Mouse (Mus musculus): ENCODE results near the gene Car5a. TPM values are rescaled to one million over a fixed set of nuclear protein-coding genes. Genes with fewer than 3 reads are reported as not detected.

The Car5a gene
- total RNA-seq, 4 experiments from 2014 or later, result not detected

DNA sequence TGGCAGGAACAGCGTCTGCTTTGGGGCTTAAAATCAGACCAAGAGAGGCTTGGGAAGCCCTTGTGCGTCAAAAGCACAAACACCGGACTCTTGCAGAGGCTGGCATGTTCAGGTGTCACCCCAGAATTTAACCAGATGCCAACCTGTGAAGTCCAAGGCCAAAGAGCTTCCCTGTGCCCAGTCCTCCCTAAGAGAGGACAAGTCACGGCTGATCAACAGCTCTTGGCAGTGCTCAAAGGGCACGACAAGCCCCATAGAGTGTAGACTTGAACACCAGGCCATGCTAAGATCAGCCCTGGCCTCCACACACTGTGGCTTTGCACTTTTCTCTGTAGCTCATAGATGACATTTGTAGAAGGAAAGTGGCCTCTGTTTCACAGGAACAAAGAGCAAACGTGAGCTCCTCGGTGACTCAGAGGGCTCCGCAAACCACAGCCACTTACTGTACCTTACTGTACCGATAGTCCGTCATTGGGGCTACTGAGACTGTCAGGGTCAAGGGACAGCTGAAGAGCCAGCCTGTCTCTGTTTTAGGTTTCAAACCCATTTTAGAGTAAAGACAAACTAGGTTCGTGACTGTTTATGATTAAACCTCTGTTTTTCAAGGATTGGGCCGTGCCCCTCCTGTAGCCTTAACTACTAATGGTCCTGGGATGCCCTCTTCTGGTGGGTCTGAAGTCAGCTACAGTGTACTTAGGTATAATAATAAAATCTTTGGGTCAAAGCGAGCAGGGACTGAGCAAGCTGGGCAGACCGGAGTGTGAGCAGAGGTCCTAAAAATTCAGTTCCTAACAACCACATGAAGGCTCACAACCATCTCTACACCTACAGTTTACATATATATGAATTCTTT is 11.8 kb downstream of the Car5a start:
- DNase-seq, result no peak

DNA sequence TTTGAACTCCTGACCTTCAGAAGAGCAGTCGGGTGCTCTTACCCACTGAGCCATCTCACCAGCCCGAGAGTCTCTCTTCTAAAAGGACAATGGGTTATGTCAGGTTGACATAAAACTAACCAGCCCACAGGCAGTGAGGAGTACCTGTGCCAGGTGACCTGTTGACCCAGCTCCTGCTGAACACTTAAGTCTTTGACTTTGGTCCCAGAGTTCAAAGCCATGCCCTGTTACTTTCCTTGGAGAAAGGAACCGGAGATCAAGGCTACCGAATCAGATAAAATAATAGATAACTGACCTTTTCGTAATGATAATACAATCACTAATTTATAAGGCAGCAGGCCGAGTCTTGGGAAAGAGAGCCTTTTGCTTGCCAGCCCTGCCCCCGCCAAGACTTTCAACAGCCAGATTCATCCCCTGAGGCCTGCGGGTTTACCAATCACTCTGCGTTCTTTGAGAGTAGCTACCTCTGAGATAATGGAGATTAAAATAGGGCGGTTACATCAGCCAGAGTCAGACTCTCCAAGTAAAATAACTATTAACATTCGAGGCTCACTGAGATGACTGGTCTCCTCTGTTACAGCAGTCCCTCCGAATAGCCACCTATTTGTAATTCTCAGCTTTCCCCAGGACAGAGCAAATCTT is 12.6 kb downstream of the Car5a start:
- no peak for DNase-seq

DNA sequence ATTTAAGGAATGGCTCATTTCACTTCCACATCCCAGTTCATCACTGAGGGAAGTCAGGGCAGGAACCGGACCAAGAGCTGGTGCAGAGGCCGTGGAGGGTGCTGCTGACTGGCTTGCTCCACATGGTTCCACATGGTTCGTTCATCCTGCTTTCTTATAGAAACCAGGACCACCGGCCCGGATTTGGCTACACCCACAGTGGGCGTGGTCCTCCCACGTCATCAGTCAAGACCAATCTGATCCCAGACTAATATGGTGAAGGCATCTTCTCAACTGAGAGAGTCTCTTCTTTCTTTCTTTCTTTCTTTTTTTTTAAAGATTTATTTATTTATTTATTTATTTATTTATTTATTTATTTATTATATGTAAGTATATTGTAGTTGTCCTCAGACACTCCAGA is 13.1 kb downstream of the Car5a start:
- DNase-seq, result no peak

DNA sequence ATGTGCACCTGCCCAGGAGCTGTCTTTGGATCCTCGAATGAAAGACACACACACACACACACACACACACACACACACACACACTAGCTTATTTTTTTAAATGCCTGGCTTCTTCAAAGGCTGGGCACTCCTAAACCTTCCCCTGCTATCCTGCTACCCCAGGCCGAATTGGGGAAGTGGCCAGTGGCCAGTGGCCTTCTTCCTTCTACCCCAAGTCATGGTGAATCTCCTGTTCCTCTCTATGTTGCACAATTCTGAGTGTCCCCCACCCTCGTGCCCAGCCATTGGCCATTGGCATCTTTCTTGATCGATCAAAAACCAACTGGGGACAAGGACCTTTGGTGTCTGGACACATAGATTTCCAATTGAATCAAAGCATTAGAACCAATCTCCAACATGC is 14.7 kb downstream of the Car5a start:
- DNase-seq, result no peak

DNA sequence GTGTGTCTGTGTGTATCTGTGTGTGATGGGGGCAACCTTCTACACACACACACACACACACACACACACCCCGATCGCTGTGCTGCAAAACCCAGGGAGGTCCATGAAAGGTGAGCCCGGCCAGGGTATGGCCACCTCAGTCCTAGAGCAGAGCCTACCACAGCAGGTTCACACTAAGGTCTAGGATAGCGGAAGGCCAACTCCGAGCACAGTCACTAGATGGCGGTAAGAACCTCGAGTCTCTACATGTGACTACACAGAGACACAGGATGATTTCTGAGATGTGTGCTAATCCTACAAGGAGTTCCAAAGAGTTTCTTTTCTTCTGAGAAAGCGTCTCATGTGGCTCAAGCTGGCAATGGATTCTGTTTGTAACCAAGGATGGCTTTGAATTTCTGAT is 17.4 kb downstream of the Car5a start:
- DNase-seq, result peak; percentile 36

DNA sequence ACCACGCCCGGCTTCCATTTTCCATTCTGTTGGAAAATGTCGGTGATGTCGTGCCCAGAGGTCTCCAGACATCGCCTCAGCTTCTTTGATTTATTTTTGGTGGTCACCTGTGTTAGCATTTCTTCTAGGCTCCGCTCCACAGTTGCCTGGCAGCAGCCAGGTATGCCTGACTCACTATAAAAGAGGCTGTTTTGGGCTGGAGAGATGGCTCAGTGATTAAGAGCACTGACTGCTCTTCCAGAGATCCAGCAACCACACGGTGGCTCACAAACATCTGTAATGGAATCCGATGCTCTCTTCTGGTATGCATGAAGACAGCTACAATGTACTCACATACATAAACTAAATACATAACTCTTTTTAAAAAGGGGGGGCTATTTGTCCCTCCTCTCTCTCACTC is 18.4 kb downstream of the Car5a start:
- no peak for DNase-seq

DNA sequence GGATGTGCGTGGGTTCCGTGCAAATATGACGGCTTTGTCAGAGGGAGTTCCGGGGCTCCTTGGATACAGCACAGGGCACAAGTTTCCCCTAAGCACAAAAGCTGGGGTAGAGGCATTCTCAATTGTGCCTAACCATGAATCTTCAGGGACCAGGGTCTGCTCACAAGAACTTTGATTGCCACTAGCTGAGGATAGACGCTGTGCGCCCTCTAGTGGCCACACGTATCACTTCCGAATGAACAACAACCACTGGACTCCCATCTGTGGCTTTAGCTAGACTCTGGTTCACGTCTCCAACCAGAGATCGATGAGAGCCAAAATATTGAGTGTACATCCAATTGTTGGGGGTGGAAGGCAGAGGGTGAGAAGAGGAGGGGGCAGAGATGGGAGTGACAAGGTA is 19.1 kb downstream of the Car5a start:
- DNase-seq, result peak; percentile 62

DNA sequence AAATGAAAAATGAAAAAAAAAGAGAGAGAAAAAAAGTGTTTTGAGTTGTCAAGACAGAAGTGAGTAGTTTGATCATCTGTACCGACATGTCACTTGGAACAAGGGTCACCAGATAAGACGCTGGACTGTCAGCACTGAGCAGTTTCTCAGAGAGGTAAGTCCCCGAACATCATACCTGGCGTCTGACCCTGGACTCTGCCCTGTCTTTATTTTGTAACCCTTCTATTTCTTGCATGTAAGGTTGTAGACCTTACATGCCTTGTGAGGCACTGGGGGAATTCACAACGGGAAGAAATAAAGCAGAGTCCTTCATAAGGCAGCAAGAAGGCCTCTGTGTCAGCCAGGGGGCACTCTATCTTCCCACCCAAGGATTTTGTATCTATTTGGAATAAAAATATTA is 20.0 kb downstream of the Car5a start:
- DNase-seq, result no peak

DNA sequence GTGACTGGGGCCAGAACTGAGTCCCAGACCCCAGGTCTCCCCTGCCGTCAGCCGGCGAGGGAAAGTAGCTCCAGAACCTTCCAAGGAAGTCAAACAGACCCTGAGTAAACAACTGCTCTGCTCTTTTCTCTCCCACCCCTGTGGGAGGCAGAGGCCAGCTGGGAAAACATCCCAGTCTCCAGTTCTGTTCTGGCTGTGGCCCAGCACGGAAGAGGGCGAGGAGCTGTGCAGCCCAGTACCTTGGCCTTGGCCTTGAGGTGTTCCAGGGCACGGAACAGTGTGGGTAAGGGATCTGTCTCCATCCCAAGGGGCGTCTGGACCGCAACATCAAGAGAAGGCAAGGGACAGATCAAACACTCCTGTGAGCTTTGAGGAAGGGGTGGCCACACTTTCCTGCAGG is 22.6 kb downstream of the Car5a start:
- no peak for DNase-seq

DNA sequence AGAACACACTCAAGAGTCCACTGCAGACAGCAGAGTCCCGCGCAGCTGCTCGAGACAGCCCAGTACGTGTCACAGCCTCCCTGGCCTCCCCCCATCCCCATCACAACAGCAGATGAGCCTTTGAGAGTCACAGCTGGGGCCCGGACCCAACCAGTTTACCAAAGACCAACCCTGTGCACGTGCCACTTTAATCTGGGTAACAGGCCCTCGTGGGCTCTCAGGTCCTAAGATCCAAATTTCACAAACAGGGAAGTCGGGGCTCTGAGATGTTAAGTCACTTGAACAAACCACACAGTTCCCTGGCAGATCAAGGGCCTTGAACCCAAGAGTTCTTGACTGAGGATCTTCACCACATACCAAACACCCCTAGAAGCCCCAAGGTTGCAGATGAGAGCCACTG is 23.1 kb downstream of the Car5a start:
- no peak for DNase-seq

DNA sequence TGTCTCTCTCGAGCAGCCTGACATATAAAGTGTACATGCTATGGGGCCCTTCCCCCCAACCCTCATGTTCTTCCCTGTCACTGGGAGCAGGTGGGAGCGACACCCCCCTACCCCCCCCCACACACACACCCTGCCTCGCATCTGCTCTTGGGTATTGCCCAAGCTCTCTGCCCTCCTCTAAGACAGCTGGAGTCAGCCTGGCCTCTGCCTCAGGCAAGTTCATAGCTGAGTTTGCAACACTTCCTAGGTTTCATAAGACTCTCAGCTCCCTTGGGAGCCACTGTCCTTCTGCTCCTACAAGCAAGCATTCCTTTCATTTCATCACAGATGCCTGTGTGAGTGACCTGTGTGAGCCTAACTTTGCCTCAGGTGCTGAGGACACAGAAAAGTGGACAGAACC is 25.0 kb downstream of the Car5a start:
- peak; percentile 45 for DNase-seq

DNA sequence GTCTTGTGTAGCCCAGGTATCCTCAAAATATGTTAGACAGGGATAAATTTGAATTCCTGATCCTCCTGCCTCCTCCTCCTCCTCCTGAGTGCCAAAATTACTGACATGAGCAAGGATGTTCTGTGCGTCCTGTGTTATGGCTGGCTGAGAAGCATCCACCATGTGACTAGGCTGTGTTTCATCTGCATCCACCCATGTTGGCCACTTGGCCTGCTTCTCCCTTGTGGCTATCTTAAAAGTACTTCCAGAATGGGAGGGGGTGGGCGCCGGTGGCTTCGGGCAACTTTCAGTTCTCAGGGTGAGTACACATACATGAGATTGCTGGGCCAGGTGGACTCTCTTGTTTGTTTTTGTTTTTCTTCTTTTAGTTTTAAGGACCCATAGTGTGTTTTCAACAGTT is 25.5 kb downstream of the Car5a start:
- no peak for DNase-seq

DNA sequence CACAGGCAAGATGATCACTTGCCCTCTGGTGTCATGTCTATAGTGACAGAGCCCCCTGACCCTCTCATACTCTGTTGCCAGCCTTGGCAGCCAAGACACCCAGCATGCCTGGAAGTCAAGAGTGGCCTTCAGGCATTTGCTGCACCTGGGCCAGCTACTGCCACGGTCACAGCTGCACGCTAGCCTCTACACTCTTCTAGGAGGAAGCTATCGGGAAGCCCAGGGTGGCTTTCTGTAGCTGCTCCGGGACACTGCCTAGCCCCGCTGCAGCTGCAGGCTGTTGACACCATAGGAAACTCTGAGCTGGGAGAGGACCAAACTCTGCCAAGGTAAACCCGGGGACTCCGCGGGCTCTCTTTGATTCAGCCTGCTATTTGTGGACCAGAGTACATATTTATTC is 31.3 kb downstream of the Car5a start:
- no peak for DNase-seq

DNA sequence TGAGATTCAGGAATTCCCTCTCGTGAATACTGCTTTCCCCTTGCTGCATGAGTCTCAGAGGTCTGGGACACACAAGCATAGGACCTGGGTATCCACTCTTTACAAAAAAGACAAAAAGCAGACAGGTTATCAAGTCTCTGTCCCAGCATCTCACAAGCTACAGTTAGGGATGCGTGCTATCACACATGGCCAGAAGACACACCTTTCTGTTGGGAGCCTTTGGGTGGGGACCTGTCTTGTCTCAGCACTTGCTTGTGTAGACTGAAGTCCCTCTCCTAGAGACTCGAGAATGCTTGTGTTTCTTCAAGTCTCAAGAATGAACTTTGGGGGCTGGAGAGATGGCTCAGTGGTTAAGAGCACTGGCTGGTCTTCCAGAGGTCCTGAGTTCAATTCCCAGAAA is 31.9 kb downstream of the Car5a start:
- no peak for DNase-seq

DNA sequence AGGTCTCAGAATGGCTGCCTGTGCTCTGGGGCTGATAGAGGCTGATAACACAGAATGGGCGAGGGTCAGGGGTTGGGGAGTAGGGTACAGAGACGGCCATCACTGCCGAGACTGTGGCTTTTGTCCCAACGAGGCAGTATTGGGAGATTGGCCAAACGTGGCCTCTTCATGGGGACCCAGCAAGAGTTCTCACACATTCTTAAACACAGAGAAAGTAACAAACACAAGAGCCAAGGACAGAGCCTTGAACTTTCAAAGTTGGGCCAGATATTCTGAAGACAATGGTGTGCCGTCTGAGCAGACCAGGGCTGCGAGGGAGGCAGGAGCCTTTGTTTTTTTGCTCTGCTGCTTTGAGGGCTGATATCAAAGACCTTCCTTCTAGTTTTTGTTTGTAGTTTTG is 32.7 kb downstream of the Car5a start:
- no peak for DNase-seq

DNA sequence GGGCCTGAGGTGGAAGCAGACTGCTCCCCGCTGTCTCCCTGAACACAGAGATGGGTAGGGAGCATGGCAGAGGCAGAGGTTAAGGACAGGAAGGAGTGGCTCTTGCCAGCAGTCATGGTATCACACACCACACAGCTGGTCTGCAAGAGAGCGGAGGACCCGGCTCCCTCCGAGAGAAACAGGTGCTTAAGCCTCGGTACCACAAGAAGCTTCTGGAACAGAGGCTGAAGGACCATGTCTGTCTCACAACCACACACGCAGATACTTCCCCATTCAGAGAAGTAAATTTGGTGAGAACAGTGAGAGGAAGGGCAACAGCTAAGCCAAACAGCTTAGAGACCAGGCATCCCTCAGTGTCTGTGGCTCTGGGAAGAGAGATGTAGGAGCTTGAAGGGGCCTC is 33.3 kb downstream of the Car5a start:
- DNase-seq, result no peak

DNA sequence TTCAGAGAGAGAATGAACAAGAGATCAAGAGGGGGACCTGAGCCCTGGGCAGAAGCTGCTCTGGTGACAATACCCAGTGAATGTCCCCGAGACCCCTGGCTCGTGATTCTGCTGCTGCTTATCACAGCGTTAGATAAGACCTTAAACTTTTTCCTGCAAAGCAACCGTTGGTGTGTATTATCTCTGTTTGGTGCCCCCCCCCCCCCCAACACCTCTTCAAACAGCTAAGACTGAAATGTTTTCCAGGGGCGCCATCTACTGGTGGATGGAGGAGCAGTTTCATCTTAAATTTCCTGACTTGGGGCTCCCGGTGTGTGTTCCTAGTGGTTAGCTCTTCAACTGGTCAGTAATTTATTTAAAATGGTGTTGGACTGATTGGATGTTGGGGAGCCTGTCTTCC is 35.0 kb downstream of the Car5a start:
- DNase-seq, result peak; percentile 61

DNA sequence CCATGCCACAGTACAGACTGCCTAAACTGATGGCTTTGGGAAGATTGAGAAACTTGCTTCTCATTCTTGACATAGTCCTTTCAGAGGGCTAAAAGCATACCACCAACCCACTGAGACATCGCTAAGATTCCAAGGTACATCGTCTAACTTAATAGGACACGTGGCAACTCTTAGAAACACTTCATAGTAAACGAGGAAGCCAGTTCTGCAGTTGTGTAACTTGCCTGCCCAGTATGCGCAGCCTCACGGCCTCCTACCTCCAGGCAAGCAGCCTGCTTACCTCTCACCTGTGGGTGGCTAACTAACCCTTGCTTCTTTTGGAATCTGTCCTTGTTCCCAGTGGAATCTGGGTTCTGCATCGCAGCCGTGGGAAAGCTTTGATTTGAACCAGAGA is 35.6 kb downstream of the Car5a start:
- no peak for DNase-seq

DNA sequence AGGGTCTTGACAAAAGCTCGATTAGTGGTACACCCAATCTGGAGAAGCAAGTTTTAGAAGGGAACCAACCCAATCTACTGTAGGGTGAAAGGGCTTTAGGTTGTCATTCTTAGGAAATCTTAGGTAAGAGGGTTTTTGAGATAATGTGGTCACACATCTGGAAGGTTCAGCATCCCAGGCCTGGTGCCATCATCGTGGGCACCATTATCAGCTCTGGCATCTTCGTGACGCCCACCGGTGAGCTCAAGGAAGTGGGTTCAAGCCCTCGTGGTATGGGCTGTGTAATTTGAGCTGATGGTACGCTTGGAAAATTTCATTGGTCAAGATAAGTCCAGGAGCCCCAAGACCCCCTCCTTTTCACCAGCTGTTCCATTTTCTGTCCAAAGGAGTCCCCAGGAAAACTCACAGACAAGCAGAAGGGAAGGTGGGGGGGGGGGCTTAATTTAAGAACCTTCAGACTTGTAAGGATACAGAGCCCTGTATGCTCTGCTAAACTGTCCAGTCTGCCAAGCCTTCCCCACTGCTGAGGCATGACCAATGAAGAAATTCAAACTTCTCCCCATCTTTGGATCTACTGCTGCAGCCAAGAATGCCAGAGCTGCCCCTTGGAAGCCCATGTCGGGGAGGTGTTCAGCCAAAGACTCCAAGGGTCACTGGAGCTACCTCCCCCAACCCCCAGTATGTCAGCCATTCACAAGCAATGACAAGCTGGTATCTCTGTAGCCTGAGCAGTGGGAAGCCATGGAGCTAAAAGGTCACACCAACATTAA is 36.1 kb downstream of the Car5a start:
- DNase-seq, result no peak

DNA sequence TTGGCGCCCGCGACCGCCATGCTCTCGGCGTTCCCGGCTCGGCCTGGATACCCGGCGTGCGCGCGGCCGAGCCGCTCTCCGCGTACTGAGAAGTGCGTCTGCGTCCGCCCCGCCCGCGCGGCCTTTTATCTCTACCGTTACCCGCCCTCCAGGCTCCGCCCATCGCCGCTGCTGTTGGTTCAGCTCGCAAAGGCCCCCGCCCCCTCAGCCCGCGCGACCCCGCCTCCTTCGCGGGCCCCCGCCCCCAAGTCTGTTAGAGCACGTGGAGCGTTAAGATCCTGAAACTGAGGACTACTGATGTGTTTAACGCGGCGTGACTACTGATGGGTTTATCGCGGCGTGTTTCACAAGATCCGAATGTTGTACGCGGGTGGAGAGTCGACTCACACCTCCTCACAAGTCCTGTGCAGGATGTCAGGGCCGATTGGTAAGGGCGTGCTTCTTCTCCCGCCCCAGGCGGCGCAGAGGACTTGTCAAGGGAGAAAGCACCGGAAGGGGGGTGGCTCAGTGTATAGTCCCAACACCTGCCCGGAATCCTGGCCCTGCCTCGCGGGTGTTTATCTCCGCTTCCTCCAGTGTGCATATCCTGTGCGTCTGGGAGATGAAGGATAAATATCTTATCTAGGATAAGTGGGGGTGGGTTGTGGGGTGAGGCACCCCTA is 37.0 kb downstream of the Car5a start, which contains the start of gene Slc7a5:
Gene Slc7a5, minus strand, starts transcription at position 108 of the 662 bp plus-strand sequence.
- peak; percentile 90 for DNase-seq

DNA sequence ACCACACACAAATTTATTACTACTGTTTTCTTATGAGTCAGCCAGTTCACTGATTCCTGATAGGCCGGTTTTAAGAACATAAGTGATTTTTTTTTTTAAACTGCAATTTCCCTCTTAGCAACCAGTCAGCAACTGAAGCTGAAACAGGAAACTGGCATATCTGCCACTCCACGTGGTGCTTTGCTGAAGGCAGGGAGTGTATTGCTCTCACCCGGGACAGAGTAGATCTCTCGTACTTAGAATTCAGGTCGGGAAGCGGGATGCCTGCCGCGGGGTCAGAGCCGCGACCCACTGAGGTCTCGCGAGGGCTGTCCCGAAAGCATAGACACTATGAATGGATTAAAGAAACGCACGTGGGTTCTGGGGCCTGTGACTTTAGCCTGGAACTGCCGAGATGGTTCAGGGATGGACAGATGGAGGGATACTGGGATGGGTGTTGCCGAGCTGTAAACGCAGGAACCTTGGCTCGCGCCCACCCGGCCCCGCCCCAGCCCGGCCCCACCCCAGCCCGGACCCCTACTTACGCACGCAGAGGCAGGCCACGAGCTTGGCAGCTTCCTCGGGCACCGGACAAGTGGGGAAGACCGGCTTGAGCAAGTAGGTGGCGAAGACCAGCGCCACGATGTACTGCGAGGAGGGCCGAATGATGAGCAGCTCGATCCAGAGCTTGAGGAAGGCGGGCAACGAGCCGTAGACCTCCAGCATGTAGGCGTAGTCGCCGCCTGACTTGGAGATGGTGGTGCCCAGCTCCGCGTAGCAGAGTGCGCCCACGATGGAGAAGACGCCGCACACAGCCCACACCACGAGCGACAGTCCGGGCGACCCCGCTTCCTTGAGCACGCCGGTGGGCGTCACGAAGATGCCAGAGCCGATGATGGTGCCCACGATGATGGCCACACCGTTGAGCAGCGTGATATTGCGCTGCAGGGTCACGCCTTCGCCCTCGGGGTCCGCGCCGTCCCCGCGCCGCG is 37.9 kb downstream of the Car5a start:
- no peak for DNase-seq

DNA sequence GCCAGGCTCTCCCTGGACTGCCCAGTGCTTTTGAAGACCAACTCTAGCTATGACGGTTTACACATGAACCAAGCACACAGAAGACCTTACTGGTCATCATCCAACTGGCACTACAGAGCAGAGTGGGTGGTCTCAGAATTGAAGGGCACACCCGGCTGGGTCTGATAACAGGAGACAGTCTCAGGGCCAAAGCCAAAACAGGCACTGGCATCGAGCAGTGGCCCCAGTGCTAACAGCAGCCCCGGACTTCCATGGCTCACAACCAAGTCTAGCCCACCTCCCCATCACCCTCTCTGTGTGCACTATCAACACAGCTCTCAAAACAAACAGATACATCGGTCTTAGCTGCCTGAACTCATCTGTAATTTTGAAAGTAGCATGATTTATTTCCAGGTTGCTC is 38.8 kb downstream of the Car5a start:
- DNase-seq, result no peak

Measured in adrenal gland, adult 8-10 months (tissue).